Mouse (Mus musculus): ENCODE data around the gene Elf3. TPM values are rescaled to one million over a fixed set of nuclear protein-coding genes. Genes with fewer than 3 reads are reported as not detected.
"Not testable (repeated sequence)": the region's sequence is repeated elsewhere in the genome, so short reads cannot be mapped to it uniquely, and the experiment has no call there.

The Elf3 gene
- polyA plus RNA-seq, 1 experiment from 2014 or later = 1.6 TPM

GRCm38 (mm10) chr1:135233961-135234360, 24.4 kb downstream of the Elf3 start:
- Histone ChIP-seq H3K36me3 (no peaks in the 10 kb centered on the region), H3K4me2 (replicated peaks) (no peak overlapping the region), H3K4me3 (no peak overlapping the region), H3K4me1 (no peaks in the 10 kb centered on the region), H3K27me3 (no peaks in the 10 kb centered on the region), H3K27ac (no peak overlapping the region), H3K9me3 (replicated peaks) (no peaks in the 10 kb centered on the region), H3K9ac (no peak overlapping the region)
- 93% methylated on average over 6 of the region's 6 CpGs for WGBS
- no peak for ATAC-seq (ENCODE audit: low FRiP score)

- not testable (repeated sequence) for H3K27ac ChIP-seq; H3K36me3 ChIP-seq; H3K9ac ChIP-seq; H3K4me1 ChIP-seq; H3K4me3 ChIP-seq; ATAC-seq (ENCODE audit: low FRiP score); H3K9me3 ChIP-seq (replicated peaks); H3K4me2 ChIP-seq (replicated peaks); H3K27me3 ChIP-seq
- WGBS = 79% methylated on average over 20 of the region's 20 CpGs
Observed at GRCm38 (mm10) chr1:135231878-135232277, 26.5 kb downstream of the Elf3 start.

GRCm38 (mm10) chr1:135227339-135227950, 30.9 kb downstream of the Elf3 start:
- no peaks in the 10 kb centered on the region for H3K36me3 ChIP-seq
- no peak overlapping the region for H3K27ac ChIP-seq
- no peak overlapping the region for H3K4me2 ChIP-seq (replicated peaks)
- no peak overlapping the region for H3K9ac ChIP-seq
- H3K4me1 ChIP-seq = no peaks in the 10 kb centered on the region
- H3K9me3 ChIP-seq (replicated peaks) = no peaks in the 10 kb centered on the region
- no peak for ATAC-seq (ENCODE audit: low FRiP score)
- no peak overlapping the region for H3K4me3 ChIP-seq
- 81% methylated on average over 13 of the region's 13 CpGs for WGBS
- H3K27me3 ChIP-seq = no peaks in the 10 kb centered on the region

GRCm38 (mm10) chr1:135224981-135225604, 33.3 kb downstream of the Elf3 start:
- Histone ChIP-seq H3K4me3 (no peak overlapping the region), H3K4me1 (no peaks in the 10 kb centered on the region), H3K27ac (no peak overlapping the region), H3K9ac (no peak overlapping the region), H3K27me3 (no peaks in the 10 kb centered on the region), H3K36me3 (no peaks in the 10 kb centered on the region), H3K9me3 (replicated peaks) (no peaks in the 10 kb centered on the region), H3K4me2 (replicated peaks) (no peak overlapping the region)
- 74% methylated on average over 6 of the region's 6 CpGs for WGBS
- no peak for ATAC-seq (ENCODE audit: low FRiP score)

GRCm38 (mm10) chr1:135224147-135224546, 34.2 kb downstream of the Elf3 start:
- Histone ChIP-seq H3K4me3 (no peak overlapping the region), H3K4me2 (replicated peaks) (no peak overlapping the region), H3K4me1 (no peaks in the 10 kb centered on the region), H3K9ac (no peak overlapping the region), H3K27ac (no peak overlapping the region), H3K27me3 (no peaks in the 10 kb centered on the region), H3K36me3 (no peaks in the 10 kb centered on the region), H3K9me3 (replicated peaks) (no peaks in the 10 kb centered on the region)
- no peak for ATAC-seq (ENCODE audit: low FRiP score)
- WGBS = 80% methylated on average over 3 of the region's 3 CpGs

GRCm38 (mm10) chr1:135217607-135218233, 40.6 kb downstream of the Elf3 start:
- peaks cover 5% of the 10 kb centered on the region; the same call in 1 of the 2 replicates for H3K4me1 ChIP-seq
- no peak overlapping the region for H3K4me3 ChIP-seq
- H3K27me3 ChIP-seq = no peaks in the 10 kb centered on the region
- H3K9ac ChIP-seq = no peak overlapping the region
- H3K27ac ChIP-seq = no peak overlapping the region
- no peak for ATAC-seq (ENCODE audit: low FRiP score)
- no peak overlapping the region for H3K4me2 ChIP-seq (replicated peaks)
- WGBS = 42% methylated on average over 13 of the region's 13 CpGs
- H3K36me3 ChIP-seq = no peaks in the 10 kb centered on the region
- no peaks in the 10 kb centered on the region for H3K9me3 ChIP-seq (replicated peaks)

- ATAC-seq (ENCODE audit: low FRiP score) = no peak
- Histone ChIP-seq H3K27me3 (no peaks in the 10 kb centered on the region), H3K36me3 (no peaks in the 10 kb centered on the region), H3K4me3 (no peak overlapping the region), H3K4me2 (replicated peaks) (no peak overlapping the region), H3K27ac (no peak overlapping the region), H3K4me1 (peaks cover 5% of the 10 kb centered on the region; the same call in 1 of the 2 replicates), H3K9me3 (replicated peaks) (no peaks in the 10 kb centered on the region), H3K9ac (no peak overlapping the region)
- WGBS = 91% methylated on average over 9 of the region's 9 CpGs
Observed at GRCm38 (mm10) chr1:135213772-135214640, 44.4 kb downstream of the Elf3 start.

GRCm38 (mm10) chr1:135210421-135210820, 47.9 kb downstream of the Elf3 start:
- no peaks in the 10 kb centered on the region for H3K27me3 ChIP-seq
- H3K36me3 ChIP-seq = no peaks in the 10 kb centered on the region
- H3K4me1 ChIP-seq = no peaks in the 10 kb centered on the region
- no peak for ATAC-seq (ENCODE audit: low FRiP score)
- no peak overlapping the region for H3K4me2 ChIP-seq (replicated peaks)
- H3K27ac ChIP-seq = no peak overlapping the region
- no peak overlapping the region for H3K9ac ChIP-seq
- WGBS = 73% methylated on average over 5 of the region's 5 CpGs
- no peak overlapping the region for H3K4me3 ChIP-seq
- no peaks in the 10 kb centered on the region for H3K9me3 ChIP-seq (replicated peaks)

GRCm38 (mm10) chr1:135208716-135209115, 49.7 kb downstream of the Elf3 start:
- Histone ChIP-seq H3K27ac (no peak overlapping the region), H3K4me1 (peaks cover 8% of the 10 kb centered on the region; the same call in 1 of the 2 replicates), H3K4me2 (replicated peaks) (no peak overlapping the region), H3K9ac (no peak overlapping the region), H3K27me3 (no peaks in the 10 kb centered on the region), H3K9me3 (replicated peaks) (no peaks in the 10 kb centered on the region), H3K4me3 (no peak overlapping the region), H3K36me3 (no peaks in the 10 kb centered on the region)
- no peak for ATAC-seq (ENCODE audit: low FRiP score)
- 66% methylated on average over 9 of the region's 9 CpGs for WGBS

GRCm38 (mm10) chr1:135206586-135207339, 51.6 kb downstream of the Elf3 start:
- WGBS = 93% methylated on average over 14 of the region's 14 CpGs
- H3K4me1 ChIP-seq = peaks cover 8% of the 10 kb centered on the region; the same call in 1 of the 2 replicates
- H3K27ac ChIP-seq = no peak overlapping the region
- H3K4me3 ChIP-seq = no peak overlapping the region
- no peak overlapping the region for H3K4me2 ChIP-seq (replicated peaks)
- no peaks in the 10 kb centered on the region for H3K27me3 ChIP-seq
- no peaks in the 10 kb centered on the region for H3K9me3 ChIP-seq (replicated peaks)
- ATAC-seq (ENCODE audit: low FRiP score) = no peak
- H3K9ac ChIP-seq = no peak overlapping the region
- no peaks in the 10 kb centered on the region for H3K36me3 ChIP-seq

- H3K9me3 ChIP-seq (replicated peaks) = no peaks in the 10 kb centered on the region
- H3K4me2 ChIP-seq (replicated peaks) = no peak overlapping the region
- H3K4me1 ChIP-seq = peaks cover 8% of the 10 kb centered on the region; the same call in 1 of the 2 replicates
- no peaks in the 10 kb centered on the region for H3K27me3 ChIP-seq
- 60% methylated on average over 4 of the region's 4 CpGs for WGBS
- no peak for ATAC-seq (ENCODE audit: low FRiP score)
- H3K36me3 ChIP-seq = no peaks in the 10 kb centered on the region
- H3K4me3 ChIP-seq = no peak overlapping the region
- H3K27ac ChIP-seq = no peak overlapping the region
- H3K9ac ChIP-seq = no peak overlapping the region
Observed at GRCm38 (mm10) chr1:135205257-135205656, 53.1 kb downstream of the Elf3 start.

Data from hindbrain, embryonic 12.5 days (tissue).